Mouse (Mus musculus) ES-E14 (cell line): Measurements from ENCODE around the gene Ctnnbl1.

ENCODE experiments used
- CHD2 ChIP-seq: IDR thresholded peaks from 2 replicates; pipeline ENCODE4 v1.6.1; 2014; ENCODE audit warnings: mild to moderate bottlenecking, low read depth, low read length, inconsistent platforms
- HCFC1 ChIP-seq: IDR thresholded peaks from 2 replicates; pipeline ENCODE4 v1.6.1; 2012; ENCODE audit warnings: low read length, inconsistent platforms, borderline replicate concordance; ENCODE audit not compliant: insufficient read depth
- MAFK ChIP-seq: IDR thresholded peaks from 2 replicates; pipeline ENCODE4 v1.6.1; 2014; ENCODE audit warnings: mild to moderate bottlenecking, low read depth, low read length, inconsistent platforms; ENCODE audit not compliant: insufficient read depth
- ZC3H11A ChIP-seq: IDR thresholded peaks from 2 replicates; pipeline ENCODE4 v1.6.1; 2012; ENCODE audit warnings: low read depth, mild to moderate bottlenecking, inconsistent platforms, low read length, borderline replicate concordance
- ZNF384 ChIP-seq: IDR thresholded peaks from 2 replicates; pipeline ENCODE4 v1.6.1; 2012; ENCODE audit warnings: low read depth, low read length, inconsistent platforms

GRCm38 (mm10) chr2:157707191-157707923 lies 29.8 kb upstream of the Ctnnbl1 start:
- TF ChIP-seq ZC3H11A (no peak), ZNF384 (no peak), HCFC1 (no peak), CHD2 (no peak), MAFK (no peak)
